Mouse (Mus musculus) gastrocnemius, postnatal 25 days (tissue): ENCODE results near the gene Dazl. TPM values are rescaled to one million over a fixed set of nuclear protein-coding genes. Genes with fewer than 3 reads are reported as not detected.

ENCODE experiments used
- DNase-seq: peaks from one replicate; pipeline ENCODE4 v3.0.0; 2022
- long read RNA-seq, 2 experiments: library from polyadenylated mRNA; stranded (forward); transcript quantifications; one replicate each; pipeline ENCODE4 v2.0.0; 2021
- total RNA-seq, 2 experiments: library from RNA; stranded (reverse); gene quantifications; 1 replicate in 1 of 2; 2 replicates in 1 of 2; pipeline ENCODE4 v1.2.3; 2021

Gene Dazl
- under 1 TPM in 1 of 2 experiments, not detected in 1; 0.54 TPM for total RNA-seq
- long read RNA-seq, experiment 1: 0 reads
- long read RNA-seq, experiment 2, partial matches to known transcripts: 0 of 2 reads
- long read RNA-seq, experiment 2, other reads (novel, unspliced or antisense): 0 of 2 reads

DNA sequence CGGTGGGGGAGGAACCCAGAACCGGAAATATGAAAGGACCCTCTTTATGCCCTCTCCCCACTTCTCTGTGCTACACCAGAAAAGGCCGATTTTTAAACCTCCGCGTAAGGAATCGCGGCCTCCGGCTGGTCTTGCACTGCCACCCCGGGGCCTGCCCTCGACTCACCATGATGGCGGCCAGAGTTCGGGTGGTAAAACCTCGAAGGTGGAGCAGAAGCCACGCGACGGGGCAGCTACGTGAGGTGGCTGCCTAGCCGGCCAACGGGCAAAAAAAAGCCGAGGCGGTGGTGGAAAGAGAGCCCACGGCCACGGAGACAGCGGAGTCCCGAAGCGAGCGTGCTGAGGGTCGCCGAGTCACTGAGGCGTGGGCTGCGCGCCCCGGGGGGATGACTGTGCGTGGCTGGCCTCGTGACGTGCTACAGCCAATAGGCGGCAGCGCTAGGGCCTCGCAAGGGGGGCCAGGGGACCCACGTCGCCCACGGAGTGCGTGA, at the start of gene Dazl:
Dazl (minus strand) TSS at position 396 of the 491 bp plus-strand sequence.
- no peak for DNase-seq

DNA sequence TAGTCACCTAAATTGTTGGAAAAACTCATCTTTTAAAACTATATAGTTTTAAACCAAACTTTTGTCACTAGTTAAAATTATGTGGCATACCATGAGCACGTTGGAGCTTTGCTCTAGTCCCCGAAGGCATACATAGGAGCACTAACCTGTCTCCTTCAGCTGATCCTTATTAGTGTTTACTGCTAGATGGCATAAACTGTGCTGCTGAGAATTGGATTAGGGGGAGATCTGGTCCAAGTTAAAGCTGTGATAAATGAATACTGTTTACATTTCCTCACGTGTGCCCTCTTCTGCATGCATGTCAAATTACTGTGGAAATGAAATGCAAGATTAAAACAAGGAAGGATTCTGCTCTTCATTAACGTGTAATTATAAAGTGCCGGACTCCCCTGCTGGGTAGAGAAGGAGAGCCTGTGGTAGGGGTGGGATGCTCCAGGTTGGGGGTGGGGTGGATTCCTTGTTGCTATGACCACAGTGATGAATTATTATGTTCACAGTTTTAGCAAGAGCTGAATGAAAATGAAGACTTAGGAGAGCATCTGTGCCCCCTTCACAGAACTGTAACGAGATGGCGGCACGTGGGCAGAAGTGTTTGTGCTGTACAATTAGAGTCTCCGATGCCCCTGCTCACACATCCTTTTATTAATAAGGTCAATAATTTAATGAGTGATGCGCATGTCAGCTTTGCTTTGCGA, 48.6 kb upstream of the Dazl start:
- DNase-seq: no peak

- DNase-seq: peak; percentile 12
Observed at GRCm38 (mm10) chr17:50338901-50339300, 45.5 kb upstream of the Dazl start.

DNA sequence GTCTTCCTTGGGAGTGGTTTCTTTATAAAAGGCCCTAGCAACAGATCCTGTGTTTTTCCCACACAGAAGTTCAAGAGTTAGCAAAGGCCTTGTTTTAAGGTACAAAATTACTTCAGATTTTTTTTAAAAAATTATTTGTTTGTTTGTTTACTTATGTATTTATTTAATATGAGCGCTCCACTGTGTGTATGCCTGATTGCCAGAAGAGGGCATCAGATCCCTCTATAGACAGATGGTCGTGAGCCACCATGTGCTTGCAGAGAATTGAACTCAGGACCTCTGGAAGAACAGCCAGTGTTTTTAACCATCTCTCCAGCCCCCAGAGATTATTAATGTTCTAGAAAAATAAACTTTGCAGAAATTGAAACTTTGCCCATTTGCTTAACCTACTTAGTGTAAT, 42.3 kb upstream of the Dazl start:
- no peak for DNase-seq

DNA sequence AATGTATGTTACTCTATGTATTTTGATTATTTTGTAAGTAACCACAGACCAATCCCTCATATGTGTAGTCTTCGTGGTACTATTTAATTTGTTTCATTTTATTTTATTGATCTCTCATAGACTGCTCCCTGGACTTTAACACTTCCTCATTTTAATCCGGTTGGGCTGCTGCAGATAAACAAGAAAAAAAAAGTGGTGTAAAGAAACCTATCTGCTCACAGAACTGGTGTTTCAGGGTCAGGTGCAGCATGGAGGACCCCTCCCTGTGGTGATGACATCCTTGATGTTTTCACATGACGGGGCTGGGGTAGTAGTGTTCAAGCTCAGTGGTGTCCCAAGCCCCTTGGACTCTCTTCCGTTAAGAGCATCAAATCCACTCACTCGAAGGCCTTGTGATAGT, 41.3 kb upstream of the Dazl start:
- no peak for DNase-seq

- DNase-seq: no peak
Observed at GRCm38 (mm10) chr17:50332012-50332300, 38.5 kb upstream of the Dazl start.

DNA sequence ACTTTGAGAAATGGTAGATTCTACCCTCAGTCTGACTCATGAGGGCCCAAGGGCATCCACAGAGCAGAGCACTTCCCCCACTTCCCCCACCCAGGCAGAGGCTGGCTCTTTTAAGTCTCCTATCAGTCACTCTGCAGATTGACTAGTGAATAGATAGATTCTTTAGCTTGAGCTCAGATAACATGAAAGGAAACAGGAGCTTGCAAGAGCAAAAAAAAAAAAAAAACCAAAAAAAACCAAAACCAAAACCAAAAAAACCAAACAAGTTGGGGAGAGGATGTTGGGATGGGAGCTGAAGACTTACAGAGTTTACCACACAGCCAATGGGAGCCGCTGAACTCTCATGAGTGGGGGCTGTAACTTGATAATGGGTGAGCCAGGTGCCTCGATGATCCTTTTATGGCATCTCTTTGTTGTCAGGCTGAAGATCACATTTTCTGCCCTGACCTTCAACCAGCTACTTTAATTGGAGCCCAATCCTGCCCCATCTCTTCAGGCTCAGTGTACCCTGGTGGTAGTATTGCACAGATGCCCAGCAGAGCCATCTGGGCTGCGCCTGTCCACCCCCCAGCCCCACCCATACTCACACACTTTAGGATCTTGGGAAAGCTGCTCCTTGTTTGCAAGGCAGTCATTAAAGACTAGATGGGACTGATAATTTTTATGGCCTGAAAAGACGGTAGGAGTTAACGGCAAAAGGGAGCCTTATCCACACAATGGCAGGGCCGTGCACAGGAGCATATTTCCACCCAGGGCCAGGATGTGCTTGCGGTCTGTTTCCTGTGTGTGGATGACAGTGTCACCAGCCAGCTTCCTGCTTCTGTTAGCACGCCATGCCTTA, 38.0 kb upstream of the Dazl start:
- no peak for DNase-seq

DNA sequence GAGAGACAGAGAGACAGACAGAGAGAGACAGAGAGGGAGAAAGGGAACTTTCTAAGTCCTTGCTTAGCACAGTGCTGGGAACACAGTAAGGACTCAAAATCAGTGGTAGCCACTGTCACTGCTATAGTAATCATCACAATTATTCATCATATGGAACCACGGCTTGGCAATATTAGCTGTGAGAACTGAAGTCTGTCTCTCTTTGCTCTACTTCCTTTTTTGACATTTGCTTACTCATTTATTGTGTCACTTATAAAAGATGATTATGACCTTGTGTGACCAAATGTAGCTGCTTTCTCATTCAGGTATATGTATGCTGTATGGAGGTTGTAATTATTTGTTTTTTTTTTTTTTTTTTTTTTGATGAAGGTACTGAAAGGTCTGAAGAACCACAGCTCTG, 36.8 kb upstream of the Dazl start:
- no peak for DNase-seq

DNA sequence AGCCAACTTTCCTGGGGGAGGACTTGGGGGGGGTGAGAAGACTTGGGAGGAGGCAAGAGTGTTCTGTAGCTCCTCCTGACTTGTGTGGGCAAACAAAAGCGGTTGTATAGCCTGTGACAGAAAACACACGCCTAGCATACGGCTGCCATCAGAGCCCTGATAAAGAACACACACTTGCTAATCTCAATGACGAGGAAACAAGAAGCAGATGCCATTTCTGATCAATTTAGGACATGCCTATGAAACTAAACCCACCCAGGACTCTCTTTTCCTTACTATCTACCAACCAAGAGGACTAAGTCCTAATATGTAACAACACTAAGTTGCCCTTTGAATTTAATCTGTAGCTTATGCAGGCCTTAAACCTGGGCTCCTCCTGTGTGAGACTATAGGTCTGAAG, 31.2 kb upstream of the Dazl start:
- no peak for DNase-seq

DNA sequence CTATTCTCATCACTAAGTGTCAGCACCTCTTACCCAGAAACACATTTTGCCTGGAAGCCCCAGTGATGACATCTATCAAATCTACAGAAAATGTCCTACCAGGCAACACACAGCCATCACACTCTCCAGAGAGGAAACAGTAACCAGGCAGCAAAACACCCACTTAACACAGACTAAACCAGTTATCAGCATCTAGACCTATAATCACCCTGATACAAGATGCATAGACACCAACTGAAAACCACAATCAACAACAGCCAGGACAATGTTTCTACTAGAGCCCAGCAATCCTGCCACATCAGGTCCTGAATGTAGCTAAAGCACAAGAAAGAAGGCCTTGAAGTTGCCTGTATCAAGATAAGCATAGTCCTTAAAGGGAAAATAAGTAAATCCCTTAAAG, 25.4 kb upstream of the Dazl start:
- DNase-seq: no peak

GRCm38 (mm10) chr17:50316216-50317150, 23.0 kb upstream of the Dazl start:
- DNase-seq: no peak

DNA sequence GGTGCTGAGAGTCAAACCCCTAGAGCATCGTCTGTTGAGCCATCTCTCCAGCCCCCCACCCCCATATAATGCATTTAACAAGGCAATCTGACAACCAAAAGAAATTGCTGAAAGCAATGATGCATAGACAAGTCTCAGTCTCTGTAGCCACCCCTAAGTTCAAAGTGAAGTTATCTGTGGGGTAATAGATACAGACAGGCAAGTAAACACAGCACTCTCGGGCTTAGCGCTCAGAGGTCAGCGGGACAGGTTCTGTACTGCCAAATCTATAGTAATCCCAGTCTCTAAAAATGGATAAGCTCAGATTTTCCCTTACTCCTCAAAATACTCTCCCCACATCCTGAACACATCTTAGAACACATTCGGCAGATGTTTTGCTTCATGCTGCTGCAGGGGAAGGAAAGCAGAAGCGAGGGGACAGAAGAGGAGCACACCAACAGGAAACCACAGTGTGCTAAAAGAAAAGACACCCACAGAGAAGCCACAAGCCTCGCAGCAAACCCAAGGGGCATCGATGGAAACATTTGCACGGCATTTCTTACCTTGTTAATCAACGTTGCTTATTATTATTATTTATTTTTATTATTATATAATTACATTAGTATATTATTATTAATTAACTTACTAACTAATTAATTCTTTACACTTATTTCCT, 16.8 kb upstream of the Dazl start:
- DNase-seq: no peak

DNA sequence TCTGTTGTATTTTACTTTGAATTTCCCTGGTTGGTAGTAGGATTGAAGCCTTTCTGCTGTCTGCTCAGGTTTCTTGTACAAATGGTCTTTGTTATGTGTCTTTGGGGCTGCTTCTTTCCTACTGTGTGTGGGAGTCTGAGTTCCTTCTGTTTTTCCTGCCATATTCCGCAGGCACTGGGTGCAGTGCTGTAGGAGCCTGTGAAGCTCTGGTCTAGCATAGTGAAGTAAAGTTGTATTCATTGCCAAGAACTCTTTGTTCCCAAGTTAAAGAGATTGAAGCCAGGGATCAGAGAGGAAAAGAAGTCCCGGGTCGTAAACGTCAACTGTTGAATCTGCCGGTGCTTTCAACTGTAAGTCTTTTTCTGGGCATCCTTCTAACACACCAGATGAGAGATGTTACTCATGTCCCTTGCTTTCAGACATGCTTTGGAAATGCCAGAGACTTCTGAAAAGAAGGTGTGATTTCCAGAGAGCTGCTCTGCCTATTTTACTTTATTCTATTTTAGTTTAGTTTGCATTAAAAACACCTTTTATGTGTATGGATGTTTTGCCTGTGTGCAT, 16.2 kb upstream of the Dazl start:
- DNase-seq: no peak

GRCm38 (mm10) chr17:50308880-50309279, 15.4 kb upstream of the Dazl start:
- no peak for DNase-seq

DNA sequence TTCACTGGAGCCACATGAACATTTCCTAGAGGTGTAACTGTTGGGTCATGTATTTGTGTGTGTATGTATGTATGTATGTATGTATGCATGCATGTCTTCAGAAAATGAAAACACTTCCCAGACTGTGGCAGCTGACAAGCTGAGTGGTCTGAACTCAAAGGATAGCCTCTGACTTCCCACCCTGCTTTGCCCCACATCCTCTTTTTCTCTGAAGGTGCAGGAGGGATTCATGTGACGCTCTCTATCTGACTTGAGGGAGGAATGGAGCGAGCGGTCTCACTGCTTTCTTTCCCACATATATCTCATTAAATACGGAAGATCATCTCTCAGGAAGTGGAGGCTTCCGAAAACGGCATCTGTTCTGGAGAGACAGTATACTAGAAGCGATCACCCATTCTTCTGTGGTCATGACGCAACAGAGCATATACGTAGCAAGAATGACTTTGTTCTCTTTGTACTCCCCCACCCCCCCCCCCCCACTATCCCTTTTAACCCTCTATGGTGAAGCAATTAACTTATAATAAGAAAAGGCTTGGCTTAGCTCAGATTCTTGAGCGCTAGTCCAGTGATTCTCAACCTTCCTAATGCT, 14.7 kb upstream of the Dazl start:
- no peak for DNase-seq

GRCm38 (mm10) chr17:50302867-50303266, 9.4 kb upstream of the Dazl start:
- no peak for DNase-seq

DNA sequence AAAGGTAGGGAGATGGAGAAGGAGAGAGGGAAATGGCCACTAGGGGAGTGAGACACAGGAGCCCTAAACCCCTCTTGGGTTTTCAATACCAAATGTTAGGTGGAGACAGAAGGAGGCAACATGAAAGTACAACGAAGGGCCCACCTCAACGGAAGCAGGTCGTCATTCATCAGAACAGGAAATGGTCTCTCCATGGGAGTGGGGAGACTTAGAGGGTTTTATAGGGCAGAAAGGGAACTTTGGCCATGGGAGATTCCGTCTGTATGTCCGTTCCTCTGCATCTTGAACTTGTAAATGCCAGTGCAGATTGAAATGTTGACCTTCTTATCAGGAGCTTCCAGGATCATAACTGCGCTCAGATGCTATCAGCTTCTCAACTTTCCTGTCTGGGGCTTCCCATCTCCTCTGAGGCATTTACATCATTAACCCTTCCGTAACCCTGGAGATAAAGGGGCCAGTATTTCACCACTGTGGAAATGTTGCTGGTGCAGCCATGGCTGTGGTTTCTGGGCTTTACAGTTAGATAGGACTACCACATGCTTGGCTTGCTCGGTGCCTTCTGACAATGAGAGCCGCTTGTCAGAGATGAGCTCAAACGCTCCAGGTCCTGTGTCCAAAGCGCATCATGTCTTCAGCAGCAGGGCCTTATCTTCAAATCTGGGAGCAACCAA, 6.9 kb upstream of the Dazl start:
- DNase-seq: no peak

DNA sequence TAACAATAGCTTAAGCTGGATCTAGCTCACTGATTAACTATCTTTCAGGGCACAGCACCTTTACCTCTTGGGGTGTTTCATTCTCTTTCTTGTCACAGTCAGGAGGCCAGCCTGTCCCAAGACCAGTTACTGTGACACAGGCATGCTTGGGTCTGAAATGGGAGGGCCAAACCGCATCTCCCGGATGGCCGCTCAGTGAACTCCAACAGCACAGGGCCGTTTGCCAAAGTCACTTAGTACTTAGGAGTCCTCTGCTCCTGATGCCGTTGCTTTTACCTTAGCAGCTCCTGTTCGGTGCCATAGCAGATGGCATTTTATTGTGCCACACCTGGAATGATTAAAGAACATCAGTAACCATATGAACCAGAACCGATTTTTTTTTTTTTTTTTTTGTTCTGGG, 5.4 kb upstream of the Dazl start:
- DNase-seq: no peak

DNA sequence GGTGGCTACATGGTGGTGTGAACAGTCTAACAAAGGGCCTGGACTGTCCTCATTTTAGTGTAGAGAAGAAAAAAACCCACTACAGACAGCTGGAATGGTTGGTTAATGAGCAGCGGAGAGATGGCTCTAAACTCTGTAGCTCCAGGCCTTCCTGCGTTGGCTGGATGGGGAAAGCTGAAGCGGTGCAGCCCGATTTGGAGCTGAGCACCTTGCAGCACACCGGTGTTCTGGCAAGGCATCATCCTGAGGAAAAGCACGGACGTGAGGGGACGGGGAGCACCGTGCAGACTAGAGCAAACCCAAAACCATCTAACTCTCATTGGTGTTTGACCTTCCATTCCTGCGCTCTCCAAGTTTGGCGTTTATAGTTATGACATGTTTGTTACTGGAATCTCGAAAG, 1.3 kb upstream of the Dazl start:
- DNase-seq: no peak

DNA sequence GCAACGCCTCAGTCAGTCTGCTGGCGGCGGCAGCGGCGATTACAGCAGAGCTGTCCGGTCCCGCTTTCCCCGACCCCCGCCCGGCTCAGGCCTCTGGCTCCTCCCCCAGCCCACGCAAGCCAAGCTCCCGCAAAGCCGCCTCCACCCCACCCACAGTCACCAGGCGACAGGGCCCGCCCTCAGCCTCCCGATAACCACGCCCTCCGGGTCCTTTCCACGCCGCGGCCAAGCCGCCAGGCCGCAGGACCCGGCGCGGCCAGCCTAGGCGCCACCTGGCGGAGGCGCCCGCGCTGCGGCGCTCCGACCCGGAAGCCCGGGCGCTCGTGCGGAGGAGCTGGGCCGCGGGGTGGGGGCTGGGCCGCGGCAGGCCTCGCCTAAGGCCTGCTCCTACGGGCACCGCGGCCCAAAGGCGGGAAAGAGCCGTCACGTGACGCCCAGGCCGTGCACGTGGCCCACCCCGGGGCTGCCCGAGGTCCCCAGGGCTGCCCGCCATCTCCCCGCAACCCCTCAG, 720 bp downstream of the Dazl start:
- DNase-seq: peak; percentile 92
